Mouse (Mus musculus) neural tube, embryonic 11.5 days (tissue): ENCODE results near the gene H6pd. TPM values are rescaled to one million over a fixed set of nuclear protein-coding genes. Genes with fewer than 3 reads are reported as not detected.

Source experiments
- ATAC-seq: fragments of 200-750 bp; cut with Nextera tagmentation; 2 replicates; pipeline ENCODE4 v1.8.0; 2017; ENCODE audit warnings: moderate number of reproducible peaks, mild to moderate bottlenecking, moderate TSS enrichment, moderate library complexity; ENCODE audit not compliant: insufficient read depth, low FRiP score, low TSS enrichment
- DNase-seq: peaks from one replicate; pipeline ENCODE4 v3.0.0-alpha.2; 2015; ENCODE audit warnings: low spot score
- H3K27ac ChIP-seq: fragments of 300-500 bp; sonication (generic); 2 replicates; pipeline ENCODE4 v1.5.1; 2014; ENCODE audit warnings: low read depth, mild to moderate bottlenecking, low read length
- H3K27me3 ChIP-seq: fragments of 300-500 bp; sonication (generic); 2 replicates; pipeline ENCODE4 v1.6.1; 2014; ENCODE audit warnings: mild to moderate bottlenecking, low read length, mixed read lengths; ENCODE audit not compliant: control insufficient read depth, insufficient read depth
- H3K36me3 ChIP-seq: fragments of 300-500 bp; sonication (generic); 2 replicates; pipeline ENCODE4 v1.6.1; 2014; ENCODE audit warnings: mild to moderate bottlenecking, low read length, moderate library complexity, mixed read lengths; ENCODE audit not compliant: control insufficient read depth, insufficient read depth
- H3K4me1 ChIP-seq: fragments of 300-500 bp; sonication (generic); 2 replicates; pipeline ENCODE4 v1.6.1; 2014; ENCODE audit warnings: low read length, mixed read lengths; ENCODE audit not compliant: control insufficient read depth, insufficient read depth
- H3K4me2 ChIP-seq: fragments of 300-500 bp; sonication (generic); 2 replicates; pipeline ENCODE4 v1.6.1; 2014; ENCODE audit warnings: low read depth, mild to moderate bottlenecking, moderate library complexity
- H3K4me3 ChIP-seq: fragments of 300-500 bp; sonication (generic); 2 replicates; pipeline ENCODE4 v1.5.1; 2014; ENCODE audit warnings: low read depth, low read length
- H3K9ac ChIP-seq: fragments of 300-500 bp; sonication (generic); 2 replicates; pipeline ENCODE4 v1.6.1; 2014; ENCODE audit warnings: mild to moderate bottlenecking, low read length
- H3K9me3 ChIP-seq: fragments of 300-500 bp; sonication (generic); 2 replicates; pipeline ENCODE4 v1.6.1; 2016; ENCODE audit warnings: low read length; ENCODE audit not compliant: control insufficient read depth
- WGBS: fragments of 180-500 bp; shearing (Covaris S2); extraction: QIAGEN DNeasy Blood & Tissue Kit; methylation state at CpG from one replicate; pipeline ENCODE4 v1.1.7; 2014; 5-methylcytosine and 5-hydroxymethylcytosine counted together
- polyA plus RNA-seq: library from polyadenylated mRNA; unstranded; fragments of >200 nt; fragmentation: Nextera tagmentation; extraction: Ambion mirVana; gene quantifications from 2 replicates; pipeline ENCODE4 v1.2.1, GENCODE M21; 2014

Gene H6pd
- polyA plus RNA-seq, 1 experiment from 2014 or later, result 3.6 TPM

DNA sequence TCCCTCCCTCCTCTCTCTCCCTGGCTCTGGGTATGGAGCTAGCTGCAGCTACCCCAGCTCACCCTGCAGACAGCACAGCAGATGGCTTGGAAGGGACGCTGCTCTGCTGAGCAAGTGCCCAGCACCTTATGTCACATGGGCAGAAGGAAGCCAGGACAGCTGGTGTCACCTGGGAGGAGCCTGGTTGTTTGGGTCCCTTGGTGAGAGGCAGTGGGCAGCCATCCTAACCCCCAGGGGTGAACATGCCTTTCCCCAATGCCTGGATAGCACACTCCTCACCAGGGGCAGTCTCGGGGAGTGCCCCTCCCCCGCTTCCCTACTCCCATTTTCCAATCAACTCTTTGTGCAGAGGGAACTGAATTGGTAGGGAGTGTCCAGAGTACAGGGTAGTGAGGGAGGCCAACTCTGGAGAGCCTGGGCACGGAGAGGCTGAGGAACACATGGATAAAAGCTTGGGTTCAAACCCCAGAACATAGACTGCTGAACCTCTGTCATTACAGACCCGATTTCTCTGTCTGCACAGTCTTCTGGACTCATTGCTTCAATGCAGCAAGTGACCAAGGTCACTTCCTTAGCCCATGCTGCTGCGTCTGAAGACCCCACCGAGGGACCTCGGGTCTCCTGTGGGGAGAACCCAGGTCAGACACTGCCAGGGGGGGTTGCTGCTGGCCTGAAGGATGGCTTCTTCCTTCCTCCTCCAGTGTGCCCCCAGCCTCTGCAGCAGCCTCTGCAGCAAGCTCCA lies 18.4 kb downstream of the H6pd start:
- WGBS, result 10% methylated on average over 8 of the region's 8 CpGs
- no peak overlapping the region for H3K4me2 ChIP-seq
- ATAC-seq (peak; percentile 51), DNase-seq (peak; percentile 62)
- H3K36me3 ChIP-seq, result no peaks in the 10 kb centered on the region
- H3K4me3 ChIP-seq, result no peak overlapping the region
- H3K9me3 ChIP-seq, result no peaks in the 10 kb centered on the region
- peak overlapping the region; percentile 35 for H3K9ac ChIP-seq
- no peaks in the 10 kb centered on the region for H3K27me3 ChIP-seq
- peaks cover 17% of the 10 kb centered on the region for H3K4me1 ChIP-seq
- H3K27ac ChIP-seq, result no peak overlapping the region

DNA sequence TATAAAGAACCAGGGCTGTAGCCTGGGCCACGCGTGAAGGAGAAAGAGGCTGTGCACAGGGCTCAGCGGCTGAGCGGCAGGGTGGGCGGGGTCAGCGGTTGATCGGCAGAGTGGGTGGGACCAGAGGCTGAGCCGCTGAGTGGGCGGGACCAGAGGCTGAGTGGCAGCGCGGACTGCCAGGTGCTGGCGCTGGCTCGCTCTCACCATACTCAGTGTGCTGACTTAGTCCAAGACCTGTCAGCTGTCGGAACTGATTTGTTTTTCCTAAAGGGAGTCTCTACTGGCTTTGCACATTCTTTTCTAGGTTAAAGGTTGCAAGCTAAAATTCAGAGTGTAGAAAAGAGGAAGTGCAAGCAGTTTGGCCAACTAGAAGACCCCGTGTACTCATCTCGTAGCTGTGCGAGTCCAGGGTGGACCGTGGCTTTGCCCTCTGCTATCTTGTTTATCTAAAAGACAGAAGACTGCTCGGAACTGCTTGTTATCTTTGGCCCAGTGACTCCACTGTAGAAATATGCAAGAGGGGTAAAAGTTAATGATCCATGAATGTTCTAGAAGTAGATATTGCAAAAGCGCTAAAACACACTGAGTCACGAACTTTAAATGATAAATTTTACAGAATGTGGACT lies 19.8 kb downstream of the H6pd start:
- ATAC-seq, result peak; percentile 85
- H3K9me3 ChIP-seq, result no peaks in the 10 kb centered on the region
- no peaks in the 10 kb centered on the region for H3K36me3 ChIP-seq
- 11% methylated on average over 21 of the region's 21 CpGs for WGBS
- H3K9ac ChIP-seq, result peak overlapping the region; percentile 37; the same call in 1 of the 2 replicates
- H3K4me1 ChIP-seq, result peaks cover 17% of the 10 kb centered on the region
- no peak overlapping the region for H3K27ac ChIP-seq
- H3K27me3 ChIP-seq, result no peaks in the 10 kb centered on the region
- peak overlapping the region; percentile 13; the same call in 1 of the 2 replicates for H3K4me3 ChIP-seq
- peak overlapping the region; percentile 27 for H3K4me2 ChIP-seq
- DNase-seq, result peak; percentile 85

DNA sequence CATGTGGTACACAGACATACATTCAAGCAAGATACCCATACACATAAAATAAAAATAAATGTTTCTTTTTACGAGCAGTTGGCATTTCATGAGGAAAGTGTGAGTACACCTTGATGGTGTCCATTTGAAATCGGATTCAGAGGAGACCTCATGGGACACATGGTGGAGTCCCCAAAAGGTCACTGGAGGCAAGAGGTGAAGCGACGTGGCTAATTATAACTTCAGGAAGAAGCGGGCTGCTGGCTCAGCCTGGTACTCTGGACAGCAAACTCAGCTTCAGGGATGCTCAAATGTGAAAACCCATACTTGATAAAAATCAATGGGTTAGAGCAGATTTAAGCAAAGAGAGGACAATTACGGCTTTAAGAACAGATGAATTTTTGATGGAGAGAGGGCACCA lies 20.5 kb downstream of the H6pd start:
- Histone ChIP-seq H3K36me3 (no peaks in the 10 kb centered on the region), H3K4me2 (peak overlapping the region; percentile 27; the same call in 1 of the 2 replicates), H3K4me1 (peaks cover 17% of the 10 kb centered on the region), H3K9me3 (no peaks in the 10 kb centered on the region), H3K27me3 (no peaks in the 10 kb centered on the region), H3K27ac (no peak overlapping the region), H3K4me3 (no peak overlapping the region), H3K9ac (no peak overlapping the region)
- DNase-seq (no peak), ATAC-seq (no peak)
- WGBS, result 81% methylated on average over 6 of the region's 6 CpGs

DNA sequence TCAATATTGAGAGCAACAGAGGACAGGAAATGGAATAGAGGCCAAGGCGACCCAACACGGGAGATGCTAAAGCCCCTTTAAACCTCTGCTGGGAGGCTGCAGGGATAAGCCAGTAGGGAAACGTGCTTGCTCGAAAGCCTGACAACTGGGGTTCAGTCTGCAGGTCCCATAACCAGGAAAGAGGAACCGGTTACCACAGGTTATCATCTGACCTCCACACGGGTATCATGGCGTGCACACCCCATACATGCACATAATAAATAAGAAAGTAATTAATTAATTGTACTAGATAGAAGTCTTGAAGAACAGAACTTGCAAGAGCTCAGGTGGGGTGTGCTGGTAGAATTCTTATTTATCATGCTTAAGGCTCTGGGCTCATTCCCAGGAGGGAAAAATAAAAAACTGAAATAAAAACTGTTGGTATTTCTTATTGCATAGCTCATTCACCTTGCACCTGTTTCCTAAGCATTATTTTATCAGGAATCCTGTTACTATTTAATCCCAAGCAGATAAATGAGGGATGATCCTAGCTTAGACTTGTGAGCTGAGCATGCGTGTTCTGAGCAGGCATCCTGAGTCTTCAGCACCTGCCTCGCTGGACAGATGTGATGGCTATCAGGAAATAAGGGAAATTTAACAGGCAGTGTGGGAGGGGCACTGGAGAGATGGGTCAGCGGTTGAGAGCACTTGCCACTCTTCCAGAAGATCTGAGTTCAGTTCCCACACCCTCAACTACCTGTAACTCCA lies 22.0 kb downstream of the H6pd start:
- Histone ChIP-seq H3K9ac (no peak overlapping the region), H3K4me1 (peaks cover 17% of the 10 kb centered on the region), H3K36me3 (no peaks in the 10 kb centered on the region), H3K4me2 (no peak overlapping the region), H3K4me3 (no peak overlapping the region), H3K27ac (no peak overlapping the region), H3K27me3 (no peaks in the 10 kb centered on the region), H3K9me3 (no peaks in the 10 kb centered on the region)
- DNase-seq (no peak), ATAC-seq (no peak)
- WGBS, result 83% methylated on average over 10 of the region's 10 CpGs

DNA sequence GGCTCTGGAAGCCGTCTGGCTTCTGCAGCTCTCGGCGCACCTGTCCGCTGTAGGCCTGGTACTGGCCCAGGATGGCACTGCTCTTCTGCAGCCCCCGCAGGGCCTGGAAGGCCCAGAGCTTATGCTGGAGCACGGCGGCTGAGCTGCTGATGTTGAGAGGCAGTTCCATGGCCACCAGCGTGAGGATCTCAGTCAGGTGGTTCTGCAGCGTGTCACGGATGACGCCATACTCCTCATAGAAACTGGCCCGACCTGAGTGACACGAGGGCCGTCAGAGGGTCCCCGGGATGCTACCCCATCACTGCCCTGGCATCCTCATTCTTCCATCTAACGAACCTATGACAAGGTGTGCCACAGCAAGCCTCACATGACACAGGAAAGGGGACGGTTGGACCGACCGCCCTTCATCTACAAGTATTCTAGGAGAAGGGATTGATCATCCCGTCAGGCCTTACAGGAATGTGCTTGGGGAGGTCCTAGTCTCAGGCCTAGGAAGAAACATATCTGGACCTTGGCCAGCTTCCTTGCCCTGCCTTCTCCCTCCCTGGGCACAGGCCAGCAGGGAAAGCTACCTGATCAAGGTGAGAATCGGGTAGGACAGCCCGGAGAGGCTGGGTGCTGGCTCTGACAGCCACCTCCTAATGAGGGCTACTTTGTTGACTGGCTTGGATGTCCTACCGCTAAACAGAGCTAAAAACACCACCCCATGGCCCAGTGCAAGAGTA lies 24.7 kb downstream of the H6pd start:
- Histone ChIP-seq H3K4me1 (peaks cover 4% of the 10 kb centered on the region; the same call in 1 of the 2 replicates), H3K4me3 (no peak overlapping the region), H3K27ac (no peak overlapping the region), H3K36me3 (no peaks in the 10 kb centered on the region), H3K4me2 (no peak overlapping the region), H3K27me3 (no peaks in the 10 kb centered on the region), H3K9me3 (no peaks in the 10 kb centered on the region), H3K9ac (no peak overlapping the region; the same call in 1 of the 2 replicates)
- 92% methylated on average over 23 of the region's 23 CpGs for WGBS
- DNase-seq (no peak), ATAC-seq (no peak)

DNA sequence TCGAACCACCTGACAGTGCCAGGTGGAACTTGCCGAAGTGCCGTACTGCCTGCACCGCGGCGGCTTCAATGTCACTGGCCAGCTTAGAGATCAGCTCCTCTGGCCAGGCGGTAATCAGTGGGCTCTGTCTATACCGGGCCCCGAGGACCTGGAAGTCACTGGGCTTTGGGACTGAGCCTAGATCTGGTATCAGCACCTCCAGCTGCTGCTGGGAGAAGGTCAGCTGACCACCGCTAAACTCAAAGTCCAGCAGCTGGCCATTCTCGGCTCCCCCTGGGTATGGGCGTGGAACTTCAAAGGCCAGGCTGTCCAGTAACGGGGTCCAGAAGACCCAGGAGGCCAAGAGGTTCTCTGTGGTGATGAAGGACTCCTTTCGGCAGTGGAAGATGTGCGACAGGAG lies 26.7 kb downstream of the H6pd start:
- Histone ChIP-seq H3K4me3 (no peak overlapping the region), H3K27me3 (no peaks in the 10 kb centered on the region), H3K27ac (no peak overlapping the region), H3K4me1 (peaks cover 4% of the 10 kb centered on the region; the same call in 1 of the 2 replicates), H3K9ac (no peak overlapping the region), H3K4me2 (no peak overlapping the region), H3K9me3 (no peaks in the 10 kb centered on the region), H3K36me3 (no peaks in the 10 kb centered on the region)
- ATAC-seq (no peak), DNase-seq (no peak)
- 79% methylated on average over 15 of the region's 15 CpGs for WGBS

DNA sequence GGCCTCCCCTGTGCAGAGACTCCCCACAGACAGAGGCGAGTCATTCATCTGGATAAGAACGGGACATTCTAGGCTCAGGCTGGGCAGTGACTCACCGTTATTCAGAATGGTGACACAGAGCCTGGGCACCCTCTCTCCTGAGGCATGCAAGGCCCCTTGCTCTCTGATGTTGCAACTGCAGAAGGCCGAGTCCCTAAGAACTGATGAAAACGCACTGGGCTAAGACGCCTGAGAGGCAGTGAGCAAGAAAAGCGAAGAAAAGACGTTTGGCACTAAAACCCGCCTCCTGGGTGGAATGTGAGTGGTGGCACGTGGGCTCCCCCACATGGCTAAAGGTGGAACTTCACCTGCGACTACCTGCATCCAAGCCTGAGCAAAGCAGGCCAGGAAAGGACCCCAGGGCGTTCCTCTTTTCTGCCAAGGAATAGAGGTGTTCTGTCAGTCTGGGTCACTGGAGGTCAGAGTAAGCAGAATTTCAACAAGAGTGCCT lies 29.0 kb downstream of the H6pd start:
- ATAC-seq, result peak; percentile 23; the same call in 1 of the 2 replicates
- Histone ChIP-seq H3K27me3 (no peaks in the 10 kb centered on the region), H3K9me3 (no peaks in the 10 kb centered on the region), H3K9ac (no peak overlapping the region), H3K4me2 (peak overlapping the region; percentile 33), H3K36me3 (no peaks in the 10 kb centered on the region), H3K4me1 (peaks cover 4% of the 10 kb centered on the region; the same call in 1 of the 2 replicates), H3K4me3 (no peak overlapping the region), H3K27ac (no peak overlapping the region)
- 2% methylated on average over 12 of the region's 12 CpGs for WGBS
- peak; percentile 87 for DNase-seq

DNA sequence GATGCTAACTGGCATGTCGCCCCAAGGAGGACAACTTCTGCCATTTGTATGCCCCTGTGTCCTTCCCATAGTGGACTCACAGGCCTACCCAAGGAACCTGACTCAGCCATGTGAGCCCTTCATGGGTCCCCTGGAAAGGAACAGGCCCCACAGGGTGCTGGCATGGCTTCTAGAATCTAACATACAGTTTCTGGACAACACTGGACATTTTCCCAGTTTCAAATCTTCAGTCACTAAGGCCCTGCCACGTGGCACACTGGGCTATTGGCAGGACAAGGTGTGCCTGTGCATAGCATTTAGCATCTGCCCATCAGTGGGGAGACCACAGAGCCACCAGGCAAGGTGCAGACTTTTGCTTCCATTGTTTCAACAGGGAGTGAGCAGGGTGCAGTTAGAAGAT lies 30.0 kb downstream of the H6pd start:
- WGBS, result 80% methylated on average over 2 of the region's 2 CpGs
- H3K9ac ChIP-seq, result no peak overlapping the region
- no peak for ATAC-seq
- DNase-seq, result no peak
- no peaks in the 10 kb centered on the region for H3K9me3 ChIP-seq
- H3K4me3 ChIP-seq, result no peak overlapping the region
- H3K27ac ChIP-seq, result no peak overlapping the region
- no peaks in the 10 kb centered on the region for H3K36me3 ChIP-seq
- no peaks in the 10 kb centered on the region for H3K27me3 ChIP-seq
- no peak overlapping the region for H3K4me2 ChIP-seq
- peaks cover 4% of the 10 kb centered on the region; the same call in 1 of the 2 replicates for H3K4me1 ChIP-seq
